31 mouse cellular contexts compared by ENCODE assay signal in the genomic region with DNA sequence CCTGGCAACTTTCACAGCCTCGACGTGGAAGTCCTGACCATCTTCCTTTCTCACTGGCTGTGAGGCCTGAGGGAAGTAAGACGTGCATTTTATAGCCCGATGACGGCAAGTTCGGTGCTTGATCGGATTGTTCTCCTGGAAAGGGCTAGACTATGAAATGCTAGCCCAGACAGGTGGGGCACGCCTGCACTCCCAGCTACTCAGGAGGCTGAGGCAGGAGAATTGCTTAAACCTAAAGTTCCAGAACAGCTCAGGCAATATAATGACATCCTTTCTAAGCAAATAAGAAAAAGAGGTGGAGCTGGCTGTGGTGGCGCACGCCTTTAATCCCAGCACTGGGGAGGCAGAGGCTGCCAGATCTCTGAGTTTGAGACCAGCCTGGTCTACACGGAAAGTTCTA. TPM values are rescaled to one million over a fixed set of nuclear protein-coding genes. Genes with fewer than 3 reads are reported as not detected.
DNase-seq lines count a peak whose midpoint lies in the region; ATAC-seq and TF ChIP-seq lines count a peak whose summit lies in the region.
"Had no signal": no experiment of that assay in that cellular context is flagged by ENCODE, and none has a peak within 500 bp of the region (broad histone marks: within the 10 kb centered on the region; RNA-seq: fewer than 3 reads in every experiment).

No protein-coding gene starts in this region.

- H3K27me3 ChIP-seq in heart, embryonic 12.5 days (replicated peaks): peaks cover 33% of the 10 kb centered on the region
- H3K27me3 ChIP-seq in hindbrain, embryonic 11.5 days (ENCODE audit: control insufficient read depth, insufficient read depth, low read length): peaks cover 12% of the 10 kb centered on the region
- H3K27me3 ChIP-seq: Patski had no signal

- 86% methylated on average over 11 of the region's 11 CpGs for WGBS in heart, embryonic 12.5 days
- 95% methylated on average over 11 of the region's 11 CpGs for WGBS in hindbrain, embryonic 11.5 days

- peak; percentile 88 for DNase-seq in heart, adult 11 months
- DNase-seq in 3134 (ENCODE audit: extremely low read depth, insufficient read length, low spot score): peak; percentile 35
- DNase-seq in brain, embryonic 14.5 days (ENCODE audit: low read depth): peak; percentile 47
- no peak for DNase-seq in hindbrain, embryonic 11.5 days (ENCODE audit: low spot score)
- DNase-seq in cerebellum, adult 9-11 months: no peak
- DNase-seq: adrenal gland, adult 2 months; adrenal gland, postnatal 14 days; cerebellum, adult 11-12 months; cerebellum, adult 9-10 months; cerebellum, postnatal 25 days; gastrocnemius, postnatal 10 days; gastrocnemius, postnatal 36 days; heart, adult 18-20 months; heart, postnatal 14 days; heart, postnatal 4 days; kidney, adult 11 months had no signal

- H3K4me2 ChIP-seq in heart, embryonic 12.5 days: no peak overlapping the region
- H3K4me2 ChIP-seq in hindbrain, embryonic 11.5 days (replicated peaks; ENCODE audit: low read depth, low read length): no peak overlapping the region
- H3K4me2 ChIP-seq: forebrain, embryonic 13.5 days; heart, embryonic 13.5 days; hindbrain, embryonic 13.5 days; intestine, embryonic 15.5 days had no signal

- H3K36me3 ChIP-seq in heart, embryonic 12.5 days: no peaks in the 10 kb centered on the region
- no peaks in the 10 kb centered on the region for H3K36me3 ChIP-seq in hindbrain, embryonic 11.5 days (ENCODE audit: control insufficient read depth, insufficient read depth, low read length)
- H3K36me3 ChIP-seq: forebrain, embryonic 10.5 days; heart, embryonic 13.5 days; hindbrain, embryonic 13.5 days; intestine, embryonic 15.5 days had no signal

- no peaks in the 10 kb centered on the region for H3K9me3 ChIP-seq in heart, embryonic 12.5 days (replicated peaks)
- no peaks in the 10 kb centered on the region for H3K9me3 ChIP-seq in hindbrain, embryonic 11.5 days (ENCODE audit: control insufficient read depth, low read length)
- H3K9me3 ChIP-seq: forebrain, embryonic 10.5 days; forebrain, embryonic 13.5 days; heart, embryonic 13.5 days; hindbrain, embryonic 13.5 days; intestine, embryonic 15.5 days had no signal

- no peak overlapping the region for H3K9ac ChIP-seq in heart, embryonic 12.5 days
- no peak overlapping the region for H3K9ac ChIP-seq in hindbrain, embryonic 11.5 days (ENCODE audit: low read depth, low read length)
- H3K9ac ChIP-seq: forebrain, embryonic 13.5 days; heart, embryonic 13.5 days; hindbrain, embryonic 13.5 days; intestine, embryonic 15.5 days had no signal

- peaks cover 5% of the 10 kb centered on the region for H3K4me1 ChIP-seq in heart, embryonic 12.5 days (replicated peaks)
- H3K4me1 ChIP-seq in hindbrain, embryonic 11.5 days (replicated peaks; ENCODE audit: control insufficient read depth, insufficient read depth, low read length): no peaks in the 10 kb centered on the region

- H3K27ac ChIP-seq in heart, embryonic 12.5 days (ENCODE audit: poor library complexity, severe bottlenecking): no peak overlapping the region
- H3K27ac ChIP-seq in hindbrain, embryonic 11.5 days (ENCODE audit: low read depth, low read length): no peak overlapping the region
- H3K27ac ChIP-seq: forebrain, embryonic 10.5 days; forebrain, embryonic 13.5 days; heart, embryonic 13.5 days; hindbrain, embryonic 13.5 days; intestine, embryonic 15.5 days had no signal

- ATAC-seq in heart, embryonic 12.5 days (ENCODE audit: insufficient number of reproducible peaks, low FRiP score): no peak
- ATAC-seq in hematopoietic stem cell, adult 5-6 weeks (replicated peaks in 1 of 2; ENCODE audit: insufficient read depth in 1 of 2, low FRiP score in 2 of 2, low TSS enrichment in 1 of 2, low read depth in 1 of 2, poor library complexity in 2 of 2, severe bottlenecking in 2 of 2): peak; percentile 58 to 99; a peak in 3 of 4 replicates
- ATAC-seq in hindbrain, embryonic 11.5 days (ENCODE audit: low FRiP score): no peak
- no peak for ATAC-seq in megakaryocyte progenitor cell, adult 5-6 weeks (replicated peaks; ENCODE audit: poor library complexity)
- ATAC-seq: forebrain, embryonic 13.5 days; forebrain, embryonic 16.5 days; hindbrain, embryonic 16.5 days; intestine, embryonic 15.5 days; Patski had no signal

- TF ChIP-seq CTCF in brain, embryonic 14.5 days (IDR thresholded peaks at IDR 0.05; ENCODE audit: borderline replicate concordance, extremely low read depth, insufficient read depth, insufficient read length): no peak

- no peak overlapping the region for H3K4me3 ChIP-seq in heart, embryonic 12.5 days
- H3K4me3 ChIP-seq in hindbrain, embryonic 11.5 days (ENCODE audit: low read depth, low read length): no peak overlapping the region
- H3K4me3 ChIP-seq: forebrain, embryonic 10.5 days; forebrain, embryonic 13.5 days; heart, embryonic 13.5 days; hindbrain, embryonic 13.5 days; intestine, embryonic 15.5 days had no signal

- TF ChIP-seq POLR2A in brain, embryonic 14.5 days (IDR thresholded peaks at IDR 0.05; ENCODE audit: borderline replicate concordance, extremely low read depth, insufficient read depth, insufficient read length, poor library complexity, severe bottlenecking): no peak

RNA-seq across cellular contexts. Expression of a gene that starts 1.9 kb away (rescaled TPM):
- 0.35 and 0.65 TPM in 2 replicates for polyA plus RNA-seq in heart, embryonic 12.5 days (2016; fragmentation: Nextera tagmentation; extraction: Ambion mirVana)
- polyA plus RNA-seq in brain, embryonic 14.5 days (2012; rRNA removed): 0.13 and 0.16 TPM in 2 replicates
- not detected in 2 replicates for total RNA-seq in hematopoietic stem cell, adult 5-6 weeks (2017)
- polyA plus RNA-seq in hindbrain, embryonic 11.5 days (2014; fragmentation: Nextera tagmentation; extraction: Ambion mirVana): 0.12 and 0.18 TPM in 2 replicates
- 0.32 TPM in 1 of 2 replicates, not detected in the other for total RNA-seq in megakaryocyte progenitor cell, adult 5-6 weeks (2015)
- 0.24 TPM in 1 of 2 replicates, not detected in the other for total RNA-seq in megakaryocyte progenitor cell, adult 5-6 weeks (2017)
- total RNA-seq: gastrocnemius, adult 18-20 months; gastrocnemius, postnatal 36 days had no signal
- polyA plus RNA-seq: C2C12; forebrain, embryonic 16.5 days; hindbrain, embryonic 13.5 days; hindbrain, embryonic 16.5 days; intestine, embryonic 15.5 days had no signal

RNA-seq across cellular contexts. Expression of a gene that starts 3.8 kb away (rescaled TPM):
- 36.1 and 38.1 TPM in 2 replicates for polyA plus RNA-seq in heart, embryonic 12.5 days (2016; fragmentation: Nextera tagmentation; extraction: Ambion mirVana)
- 11.6 and 17.6 TPM in 2 replicates for polyA plus RNA-seq in brain, embryonic 14.5 days (2012; rRNA removed)
- 0.94 TPM in 1 of 2 replicates, not detected in the other for total RNA-seq in hematopoietic stem cell, adult 5-6 weeks (2017)
- 4.9 and 5.1 TPM in 2 replicates for polyA plus RNA-seq in hindbrain, embryonic 11.5 days (2014; fragmentation: Nextera tagmentation; extraction: Ambion mirVana)
- total RNA-seq in megakaryocyte progenitor cell, adult 5-6 weeks (2015): 0.10 TPM in 1 of 2 replicates, not detected in the other
- 0.08 TPM in 1 of 2 replicates, not detected in the other for total RNA-seq in megakaryocyte progenitor cell, adult 5-6 weeks (2017)
- polyA plus RNA-seq: C2C12 had no signal

RNA-seq across cellular contexts. Expression of a gene that starts 6.4 kb away (rescaled TPM):
- not detected in 2 replicates for polyA plus RNA-seq in heart, embryonic 12.5 days (2016; fragmentation: Nextera tagmentation; extraction: Ambion mirVana)
- polyA plus RNA-seq in brain, embryonic 14.5 days (2012; rRNA removed): 0.06 and 0.14 TPM in 2 replicates
- 0.25 TPM in 1 of 2 replicates, not detected in the other for total RNA-seq in hematopoietic stem cell, adult 5-6 weeks (2017)
- polyA plus RNA-seq in hindbrain, embryonic 11.5 days (2014; fragmentation: Nextera tagmentation; extraction: Ambion mirVana): not detected in 2 replicates
- total RNA-seq in megakaryocyte progenitor cell, adult 5-6 weeks (2015): not detected in 2 replicates
- total RNA-seq in megakaryocyte progenitor cell, adult 5-6 weeks (2017): not detected in 2 replicates
- total RNA-seq: adrenal gland, adult 2 months; gastrocnemius, adult 18-20 months; gastrocnemius, postnatal 10 days; gastrocnemius, postnatal 36 days; heart, adult 18-20 months; heart, postnatal 4 days had no signal
- polyA plus RNA-seq: adrenal gland, adult 2 months; forebrain, embryonic 10.5 days; forebrain, embryonic 13.5 days; forebrain, embryonic 16.5 days; heart, embryonic 13.5 days; hindbrain, embryonic 16.5 days had no signal

RNA-seq across cellular contexts. Expression of a gene that starts 8.2 kb away (rescaled TPM):
- polyA plus RNA-seq in heart, embryonic 12.5 days (2016; fragmentation: Nextera tagmentation; extraction: Ambion mirVana): not detected in 2 replicates
- polyA plus RNA-seq in brain, embryonic 14.5 days (2012; rRNA removed): 0.13 TPM in 1 of 2 replicates, not detected in the other
- total RNA-seq in hematopoietic stem cell, adult 5-6 weeks (2017): not detected in 2 replicates
- not detected in 2 replicates for polyA plus RNA-seq in hindbrain, embryonic 11.5 days (2014; fragmentation: Nextera tagmentation; extraction: Ambion mirVana)
- total RNA-seq in megakaryocyte progenitor cell, adult 5-6 weeks (2015): not detected in 2 replicates
- not detected in 2 replicates for total RNA-seq in megakaryocyte progenitor cell, adult 5-6 weeks (2017)
- total RNA-seq: adrenal gland, adult 2 months; gastrocnemius, adult 18-20 months; gastrocnemius, postnatal 10 days; gastrocnemius, postnatal 36 days; heart, adult 18-20 months; heart, postnatal 14 days; heart, postnatal 4 days had no signal
- polyA plus RNA-seq: cortical plate, adult 2 months; embryonic facial prominence, embryonic 11.5 days; forebrain, embryonic 10.5 days; forebrain, embryonic 13.5 days; forebrain, embryonic 16.5 days; heart, embryonic 13.5 days; hindbrain, embryonic 13.5 days; hindbrain, embryonic 16.5 days had no signal

RNA-seq across cellular contexts. Expression of a gene that starts 16.3 kb away (rescaled TPM):
- 3.3 and 5.4 TPM in 2 replicates for polyA plus RNA-seq in heart, embryonic 12.5 days (2016; fragmentation: Nextera tagmentation; extraction: Ambion mirVana)
- 3.2 and 4.0 TPM in 2 replicates for polyA plus RNA-seq in brain, embryonic 14.5 days (2012; rRNA removed)
- not detected in 2 replicates for total RNA-seq in hematopoietic stem cell, adult 5-6 weeks (2017)
- 1.7 and 2.1 TPM in 2 replicates for polyA plus RNA-seq in hindbrain, embryonic 11.5 days (2014; fragmentation: Nextera tagmentation; extraction: Ambion mirVana)
- total RNA-seq in megakaryocyte progenitor cell, adult 5-6 weeks (2015): 0.64 TPM in 1 of 2 replicates, not detected in the other
- total RNA-seq in megakaryocyte progenitor cell, adult 5-6 weeks (2017): 0.12 TPM in 1 of 2 replicates, not detected in the other

Comparison
In these comparisons a context has a peak if more than half of its experiments do, and no peak if none do; other contexts are left out.
1. DNase-seq: peak in heart, adult 11 months (single experiment), 3134 (single experiment) and brain, embryonic 14.5 days (single experiment); none in hindbrain, embryonic 11.5 days (single experiment) and cerebellum, adult 9-11 months (single experiment).
2. ATAC-seq: peak in hematopoietic stem cell, adult 5-6 weeks (2 of 2); none in heart, embryonic 12.5 days (single experiment), hindbrain, embryonic 11.5 days (single experiment) and megakaryocyte progenitor cell, adult 5-6 weeks (single experiment).